Mouse (Mus musculus): Measurements from ENCODE around the gene Tm9sf4. TPM values are rescaled to one million over a fixed set of nuclear protein-coding genes. Genes with fewer than 3 reads are reported as not detected.

The Tm9sf4 gene
- polyA plus RNA-seq, 1 experiment: 2.4 TPM

DNA sequence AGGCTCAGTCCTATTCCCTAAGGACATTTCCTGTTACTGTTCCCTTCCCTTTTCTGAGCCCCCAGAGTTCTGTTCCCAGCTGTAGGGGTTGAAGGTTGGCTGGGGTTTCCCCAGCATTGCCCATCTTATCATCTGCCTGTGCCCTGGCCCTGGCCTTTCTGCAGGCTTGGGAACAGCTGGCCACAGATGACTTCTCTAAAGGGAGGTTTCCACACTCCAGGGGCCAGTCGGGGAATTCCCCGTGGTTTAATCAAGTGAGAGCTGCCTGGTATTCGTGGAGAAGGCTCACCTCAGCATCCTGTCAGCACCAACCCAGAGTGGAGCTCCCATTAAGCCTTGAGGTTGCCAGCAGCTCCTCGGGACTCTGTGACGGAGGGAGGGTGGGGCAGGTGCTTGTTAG is 37.4 kb downstream of the Tm9sf4 start:
- H3K27me3 ChIP-seq (ENCODE audit: control insufficient read depth): no peaks in the 10 kb centered on the region
- H3K9me3 ChIP-seq (ENCODE audit: control insufficient read depth, low read length): no peaks in the 10 kb centered on the region
- H3K4me1 ChIP-seq (ENCODE audit: control insufficient read depth): peaks cover 14% of the 10 kb centered on the region
- TF ChIP-seq GATA1 (IDR thresholded peaks at IDR 0.05; ENCODE audit: low read length) (no peak), TAL1 (IDR thresholded peaks at IDR 0.05; ENCODE audit: low read length) (no peak)
- H3K36me3 ChIP-seq (ENCODE audit: control insufficient read depth): peaks cover 83% of the 10 kb centered on the region
- H3K4me3 ChIP-seq (replicated peaks): no peak overlapping the region

- Histone ChIP-seq H3K36me3 (ENCODE audit: control insufficient read depth) (peaks cover 85% of the 10 kb centered on the region), H3K27me3 (ENCODE audit: control insufficient read depth) (no peaks in the 10 kb centered on the region), H3K4me1 (ENCODE audit: control insufficient read depth) (peaks cover 10% of the 10 kb centered on the region), H3K9me3 (ENCODE audit: control insufficient read depth, low read length) (no peaks in the 10 kb centered on the region), H3K4me3 (replicated peaks) (no peak overlapping the region)
- TF ChIP-seq TAL1 (IDR thresholded peaks at IDR 0.05; ENCODE audit: low read length) (no peak), GATA1 (IDR thresholded peaks at IDR 0.05; ENCODE audit: low read length) (no peak)
These were observed 38.0 kb downstream of the Tm9sf4 start for GRCm38 (mm10) chr2:153199114-153199513.

DNA sequence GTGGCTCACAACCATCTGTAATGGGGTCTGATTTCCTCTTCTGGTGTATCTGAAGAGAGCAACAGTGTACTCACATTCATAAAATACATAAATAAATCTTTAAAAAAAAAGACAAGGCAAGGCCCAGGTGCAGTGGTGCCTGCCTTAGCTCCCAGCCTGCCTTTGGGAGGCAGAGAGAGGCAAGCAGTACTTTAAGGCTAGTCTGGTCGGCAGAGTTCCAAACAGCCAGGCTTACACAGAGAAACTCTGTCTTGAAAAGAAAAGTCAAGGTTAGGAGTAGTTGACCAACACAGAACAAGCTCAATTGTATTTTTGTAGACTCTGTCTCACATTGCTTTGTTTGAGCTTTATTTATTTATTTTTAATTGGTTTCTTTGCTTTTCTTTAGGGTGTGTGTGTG is 41.7 kb downstream of the Tm9sf4 start:
- TF ChIP-seq TAL1 (IDR thresholded peaks at IDR 0.05; ENCODE audit: low read length) (no peak), GATA1 (IDR thresholded peaks at IDR 0.05; ENCODE audit: low read length) (no peak)
- peaks cover 3% of the 10 kb centered on the region for H3K4me1 ChIP-seq (ENCODE audit: control insufficient read depth)

DNA sequence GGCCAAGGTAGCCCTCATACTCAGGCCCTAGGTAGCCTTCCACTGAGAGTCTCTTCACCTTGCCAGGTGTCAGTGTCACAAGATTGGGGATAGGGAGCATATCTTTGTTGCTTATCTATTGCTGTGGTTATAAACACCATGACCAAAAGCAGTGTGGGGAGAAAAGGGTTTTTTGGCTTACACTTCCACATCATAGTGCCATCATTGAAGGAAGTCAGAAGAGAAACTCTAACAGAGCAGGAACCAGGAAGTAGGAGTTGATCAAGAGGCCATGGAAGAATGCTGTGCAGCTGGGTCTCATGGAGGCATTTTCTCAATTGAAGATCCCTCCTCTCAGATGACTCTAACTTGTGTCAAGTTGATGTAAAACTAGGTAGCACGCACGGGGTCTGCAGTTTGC is 47.0 kb downstream of the Tm9sf4 start:
- Histone ChIP-seq H3K27me3 (ENCODE audit: control insufficient read depth) (no peaks in the 10 kb centered on the region), H3K4me1 (ENCODE audit: control insufficient read depth) (no peaks in the 10 kb centered on the region; the same call in 1 of the 2 replicates), H3K9me3 (ENCODE audit: control insufficient read depth, low read length) (no peaks in the 10 kb centered on the region), H3K36me3 (ENCODE audit: control insufficient read depth) (peaks cover 66% of the 10 kb centered on the region), H3K4me3 (replicated peaks) (no peak overlapping the region)
- no peak for TF ChIP-seq GATA1 (IDR thresholded peaks at IDR 0.05; ENCODE audit: low read length)
- TF ChIP-seq TAL1 (IDR thresholded peaks at IDR 0.05; ENCODE audit: low read length): no peak

More for the DNA sequence above, 41.7 kb downstream of the Tm9sf4 start:
- Histone ChIP-seq H3K4me3 (replicated peaks) (no peak overlapping the region), H3K27me3 (ENCODE audit: control insufficient read depth) (no peaks in the 10 kb centered on the region), H3K36me3 (ENCODE audit: control insufficient read depth) (peaks cover 88% of the 10 kb centered on the region), H3K9me3 (ENCODE audit: control insufficient read depth, low read length) (no peaks in the 10 kb centered on the region)

DNA sequence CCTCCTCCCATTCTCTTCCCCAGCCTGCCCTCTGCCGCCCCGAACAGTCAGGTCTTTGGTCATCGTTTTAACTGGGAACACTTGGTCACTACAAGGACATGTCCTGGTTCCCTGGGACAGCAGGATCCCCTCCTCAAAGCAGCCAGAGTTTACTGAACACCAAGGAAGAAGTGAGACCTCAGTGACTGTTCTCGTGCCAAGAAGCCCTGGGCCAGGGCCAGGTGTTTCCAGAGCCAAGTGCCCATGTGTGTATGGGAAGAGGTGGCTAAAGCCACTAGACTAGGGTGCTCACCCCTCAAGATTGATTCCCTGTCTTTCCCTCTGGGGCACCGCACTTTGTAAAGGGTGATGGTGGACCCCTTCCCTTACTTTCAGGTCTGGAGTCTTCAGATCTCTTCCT is 48.2 kb downstream of the Tm9sf4 start:
- Histone ChIP-seq H3K27me3 (ENCODE audit: control insufficient read depth) (no peaks in the 10 kb centered on the region), H3K4me3 (replicated peaks) (no peak overlapping the region), H3K4me1 (ENCODE audit: control insufficient read depth) (peaks cover 7% of the 10 kb centered on the region), H3K9me3 (ENCODE audit: control insufficient read depth, low read length) (no peaks in the 10 kb centered on the region), H3K36me3 (ENCODE audit: control insufficient read depth) (peaks cover 56% of the 10 kb centered on the region)
- TF ChIP-seq GATA1 (IDR thresholded peaks at IDR 0.05; ENCODE audit: low read length) (no peak), TAL1 (IDR thresholded peaks at IDR 0.05; ENCODE audit: low read length) (no peak)

- peaks cover 34% of the 10 kb centered on the region for H3K36me3 ChIP-seq (ENCODE audit: control insufficient read depth)
These were observed 50.3 kb downstream of the Tm9sf4 start for GRCm38 (mm10) chr2:153211451-153211850.

DNA sequence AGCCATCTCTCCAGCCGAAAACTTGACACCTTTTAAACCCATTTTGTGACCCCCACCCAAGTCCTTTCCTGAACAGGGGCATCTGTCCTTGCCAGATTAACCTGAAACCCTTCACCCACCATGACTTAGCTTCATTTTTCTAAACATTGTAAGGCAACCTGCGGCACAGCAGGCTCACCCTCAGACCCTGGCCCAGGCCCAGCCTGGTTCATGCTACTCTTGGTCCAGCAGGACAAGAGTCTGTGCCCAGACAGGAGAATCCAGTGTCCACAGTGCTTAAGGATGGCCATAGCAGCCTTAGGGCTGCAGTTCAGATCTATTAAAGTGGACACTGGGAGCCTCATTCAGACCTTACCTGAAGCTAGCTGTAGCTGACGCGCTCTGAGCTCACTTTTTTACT is 52.2 kb downstream of the Tm9sf4 start:
- Histone ChIP-seq H3K27me3 (ENCODE audit: control insufficient read depth) (no peaks in the 10 kb centered on the region), H3K4me1 (ENCODE audit: control insufficient read depth) (peaks cover 26% of the 10 kb centered on the region), H3K4me3 (replicated peaks) (no peak overlapping the region), H3K36me3 (ENCODE audit: control insufficient read depth) (peaks cover 18% of the 10 kb centered on the region), H3K9me3 (ENCODE audit: control insufficient read depth, low read length) (no peaks in the 10 kb centered on the region)
- TF ChIP-seq TAL1 (IDR thresholded peaks at IDR 0.05; ENCODE audit: low read length) (no peak), GATA1 (IDR thresholded peaks at IDR 0.05; ENCODE audit: low read length) (no peak)

More at GRCm38 (mm10) chr2:153211451-153211850, 50.3 kb downstream of the Tm9sf4 start:
- Histone ChIP-seq H3K4me3 (replicated peaks) (no peak overlapping the region), H3K9me3 (ENCODE audit: control insufficient read depth, low read length) (no peaks in the 10 kb centered on the region), H3K4me1 (ENCODE audit: control insufficient read depth) (peaks cover 22% of the 10 kb centered on the region), H3K27me3 (ENCODE audit: control insufficient read depth) (no peaks in the 10 kb centered on the region)
- TF ChIP-seq GATA1 (IDR thresholded peaks at IDR 0.05; ENCODE audit: low read length) (no peak), TAL1 (IDR thresholded peaks at IDR 0.05; ENCODE audit: low read length) (no peak)

- Histone ChIP-seq H3K4me1 (ENCODE audit: control insufficient read depth) (peaks cover 38% of the 10 kb centered on the region), H3K9me3 (ENCODE audit: control insufficient read depth, low read length) (no peaks in the 10 kb centered on the region), H3K4me3 (replicated peaks) (no peak overlapping the region), H3K36me3 (ENCODE audit: control insufficient read depth) (peaks cover 9% of the 10 kb centered on the region), H3K27me3 (ENCODE audit: control insufficient read depth) (no peaks in the 10 kb centered on the region)
- TF ChIP-seq GATA1 (IDR thresholded peaks at IDR 0.05; ENCODE audit: low read length) (no peak), TAL1 (IDR thresholded peaks at IDR 0.05; ENCODE audit: low read length) (no peak)
These were observed 53.7 kb downstream of the Tm9sf4 start for GRCm38 (mm10) chr2:153214771-153215259.

- H3K4me3 ChIP-seq (replicated peaks): no peak overlapping the region
- no peaks in the 10 kb centered on the region for H3K9me3 ChIP-seq (ENCODE audit: control insufficient read depth, low read length)
- peaks cover 8% of the 10 kb centered on the region for H3K36me3 ChIP-seq (ENCODE audit: control insufficient read depth)
- TF ChIP-seq TAL1 (IDR thresholded peaks at IDR 0.05; ENCODE audit: low read length) (no peak), GATA1 (IDR thresholded peaks at IDR 0.05; ENCODE audit: low read length) (no peak)
- H3K4me1 ChIP-seq (ENCODE audit: control insufficient read depth): peaks cover 44% of the 10 kb centered on the region
- no peaks in the 10 kb centered on the region for H3K27me3 ChIP-seq (ENCODE audit: control insufficient read depth)
These were observed 54.3 kb downstream of the Tm9sf4 start for GRCm38 (mm10) chr2:153215421-153215820.

DNA sequence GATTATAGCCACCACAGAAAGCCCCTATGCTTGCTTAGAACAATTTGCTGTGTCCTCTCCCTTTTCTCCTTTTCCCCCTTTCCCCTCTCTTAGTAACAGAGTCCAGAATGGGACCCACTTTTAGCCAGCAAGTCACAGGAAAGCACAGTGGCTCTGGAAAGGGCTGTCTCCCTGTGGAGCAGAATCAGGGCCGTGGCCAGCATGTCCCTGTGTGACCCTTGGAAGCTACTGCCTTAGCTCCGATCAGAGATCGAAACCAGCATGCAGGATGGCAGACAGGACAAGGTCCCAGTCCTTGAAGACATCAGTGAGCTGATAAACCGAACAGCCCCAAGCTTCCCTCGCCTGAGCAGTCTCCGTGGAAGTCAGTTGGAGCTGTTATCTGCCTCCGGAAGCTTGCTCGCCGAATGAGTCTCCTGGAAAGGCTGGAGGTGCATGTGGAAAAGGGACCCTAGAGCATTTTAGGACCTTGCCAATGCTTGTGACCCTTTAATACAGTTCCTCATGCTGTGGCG is 56.8 kb downstream of the Tm9sf4 start:
- TF ChIP-seq GATA1 (IDR thresholded peaks at IDR 0.05; ENCODE audit: low read length): no peak
- no peak for TF ChIP-seq TAL1 (IDR thresholded peaks at IDR 0.05; ENCODE audit: low read length)
- Histone ChIP-seq H3K4me3 (replicated peaks) (no peak overlapping the region), H3K9me3 (ENCODE audit: control insufficient read depth, low read length) (no peaks in the 10 kb centered on the region), H3K36me3 (ENCODE audit: control insufficient read depth) (peaks cover 14% of the 10 kb centered on the region), H3K27me3 (ENCODE audit: control insufficient read depth) (no peaks in the 10 kb centered on the region), H3K4me1 (ENCODE audit: control insufficient read depth) (peaks cover 69% of the 10 kb centered on the region)
